Mouse (Mus musculus) stomach, postnatal 0 days (tissue): ENCODE results near the gene Rock2. TPM values are rescaled to one million over a fixed set of nuclear protein-coding genes. Genes with fewer than 3 reads are reported as not detected.

ENCODE experiments used
- ATAC-seq: fragments of 200-750 bp; cut with Nextera tagmentation; 2 replicates; pipeline ENCODE4 v1.8.0; 2017; ENCODE audit not compliant: low FRiP score, low TSS enrichment
- DNase-seq: peaks from one replicate; pipeline ENCODE4 v3.0.0-alpha.2; 2016; ENCODE audit warnings: low spot score
- H3K27ac ChIP-seq: fragments of 300-500 bp; sonication (generic); replicated peaks from 2 replicates; pipeline ENCODE4 v1.5.1; 2014; ENCODE audit warnings: mild to moderate bottlenecking, control low read depth
- H3K27me3 ChIP-seq: fragments of 300-500 bp; sonication (generic); 2 replicates; pipeline ENCODE4 v1.6.1; 2014; ENCODE audit warnings: low read length; ENCODE audit not compliant: control insufficient read depth, insufficient read depth
- H3K36me3 ChIP-seq: fragments of 300-500 bp; sonication (generic); 2 replicates; pipeline ENCODE4 v1.6.1; 2014; ENCODE audit warnings: low read length, mixed read lengths; ENCODE audit not compliant: control insufficient read depth, insufficient read depth
- H3K4me1 ChIP-seq: fragments of 300-500 bp; sonication (generic); replicated peaks from 2 replicates; pipeline ENCODE4 v1.6.1; 2014; ENCODE audit warnings: antibody characterized with exemption; ENCODE audit not compliant: control insufficient read depth, insufficient read depth
- H3K4me2 ChIP-seq: fragments of 300-500 bp; sonication (generic); replicated peaks from 2 replicates; pipeline ENCODE4 v1.6.1; 2014; ENCODE audit warnings: low read depth, mild to moderate bottlenecking, control low read depth, moderate library complexity
- H3K4me3 ChIP-seq: fragments of 300-500 bp; sonication (generic); 2 replicates; pipeline ENCODE4 v1.5.1; 2014; ENCODE audit warnings: low read depth, low read length, control low read depth
- H3K9ac ChIP-seq: fragments of 300-500 bp; sonication (generic); 2 replicates; pipeline ENCODE4 v1.6.1; 2014; ENCODE audit warnings: mild to moderate bottlenecking, low read length, control low read depth, mixed read lengths
- H3K9me3 ChIP-seq: fragments of 300-500 bp; sonication (generic); 2 replicates; pipeline ENCODE4 v1.6.1; 2016; ENCODE audit warnings: low read length; ENCODE audit not compliant: control insufficient read depth
- CTCF ChIP-seq: IDR thresholded peaks from 2 replicates; pipeline ENCODE4 v1.5.1; 2016; ENCODE audit warnings: antibody characterized with exemption, low read depth, mild to moderate bottlenecking, moderate library complexity
- EP300 ChIP-seq: optimal IDR thresholded peaks from 2 replicates; pipeline ENCODE3; 2016; ENCODE audit warnings: antibody characterized with exemption
- WGBS: fragments of 180-500 bp; shearing (Covaris S2); extraction: QIAGEN DNeasy Blood & Tissue Kit; methylation state at CpG from one replicate; pipeline ENCODE4 v1.1.7; 2014; 5-methylcytosine and 5-hydroxymethylcytosine counted together
- polyA plus RNA-seq: library from polyadenylated mRNA; unstranded; fragments of >200 nt; fragmentation: Nextera tagmentation; extraction: Ambion mirVana; gene quantifications from 2 replicates; pipeline ENCODE4 v1.2.1, GENCODE M21; 2015

The Rock2 gene
- polyA plus RNA-seq, 1 experiment from 2014 or later: 13.3 TPM

DNA sequence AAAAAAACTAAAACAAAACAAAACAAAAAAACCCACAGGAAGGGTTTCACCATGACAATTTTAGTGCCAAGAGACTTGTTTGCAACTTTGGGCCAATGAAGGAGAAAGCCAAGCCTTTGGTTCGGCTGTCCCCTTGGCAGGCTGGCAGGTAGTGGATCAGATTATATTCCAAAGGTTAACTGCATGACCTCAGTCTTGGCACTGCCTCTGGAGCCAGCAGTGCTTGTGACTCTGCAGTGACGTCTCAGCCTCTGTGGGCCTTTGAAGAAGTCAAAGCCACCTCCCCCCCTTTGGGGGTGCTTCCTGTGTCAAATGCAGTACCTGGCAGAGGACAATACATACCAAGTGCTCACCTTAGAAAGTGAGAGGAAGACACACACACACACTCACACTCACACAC, 20.6 kb upstream of the Rock2 start:
- Histone ChIP-seq H3K4me2 (no peak overlapping the region), H3K4me3 (no peak overlapping the region), H3K9me3 (no peaks in the 10 kb centered on the region), H3K27me3 (no peaks in the 10 kb centered on the region), H3K27ac (peak overlapping the region; percentile 30; the same call in 1 of the 2 replicates), H3K4me1 (peaks cover 25% of the 10 kb centered on the region), H3K36me3 (no peaks in the 10 kb centered on the region), H3K9ac (no peak overlapping the region)
- ATAC-seq: no peak
- TF ChIP-seq CTCF (no peak), EP300 (no peak)
- 45% methylated on average over 2 of the region's 2 CpGs for WGBS
- DNase-seq: peak; percentile 40

- H3K4me2 ChIP-seq: no peak overlapping the region
- no peak overlapping the region for H3K9ac ChIP-seq
- peaks cover 20% of the 10 kb centered on the region for H3K4me1 ChIP-seq
- peak overlapping the region; percentile 58; the same call in 1 of the 2 replicates for H3K27ac ChIP-seq
- H3K4me3 ChIP-seq: no peak overlapping the region
- H3K9me3 ChIP-seq: no peaks in the 10 kb centered on the region
- TF ChIP-seq EP300 (no peak), CTCF (no peak)
- ATAC-seq (peak; percentile 77), DNase-seq (peak; percentile 62)
- no peaks in the 10 kb centered on the region for H3K36me3 ChIP-seq
- 13% methylated on average over 4 of the region's 4 CpGs for WGBS
- no peaks in the 10 kb centered on the region for H3K27me3 ChIP-seq
Measured at GRCm38 (mm10) chr12:16875269-16875668, 19.4 kb upstream of the Rock2 start.

GRCm38 (mm10) chr12:16875678-16876077, 19.0 kb upstream of the Rock2 start:
- ATAC-seq (no peak), DNase-seq (no peak)
- Histone ChIP-seq H3K9ac (no peak overlapping the region), H3K9me3 (no peaks in the 10 kb centered on the region), H3K36me3 (no peaks in the 10 kb centered on the region), H3K4me1 (peaks cover 17% of the 10 kb centered on the region), H3K4me3 (no peak overlapping the region), H3K4me2 (no peak overlapping the region), H3K27ac (peak overlapping the region; percentile 58; the same call in 1 of the 2 replicates), H3K27me3 (no peaks in the 10 kb centered on the region)
- no peak for TF ChIP-seq CTCF
- no peak for TF ChIP-seq EP300
- WGBS: 21% methylated on average over 7 of the region's 7 CpGs

GRCm38 (mm10) chr12:16876667-16877066, 18.0 kb upstream of the Rock2 start:
- H3K9ac ChIP-seq: no peak overlapping the region
- H3K36me3 ChIP-seq: no peaks in the 10 kb centered on the region
- WGBS: 50% methylated on average over 3 of the region's 3 CpGs
- peak overlapping the region; percentile 58; the same call in 1 of the 2 replicates for H3K27ac ChIP-seq
- no peaks in the 10 kb centered on the region for H3K27me3 ChIP-seq
- H3K4me1 ChIP-seq: peaks cover 17% of the 10 kb centered on the region
- DNase-seq (no peak), ATAC-seq (no peak)
- TF ChIP-seq EP300: no peak
- no peak for TF ChIP-seq CTCF
- no peak overlapping the region for H3K4me2 ChIP-seq
- H3K4me3 ChIP-seq: no peak overlapping the region
- H3K9me3 ChIP-seq: no peaks in the 10 kb centered on the region

DNA sequence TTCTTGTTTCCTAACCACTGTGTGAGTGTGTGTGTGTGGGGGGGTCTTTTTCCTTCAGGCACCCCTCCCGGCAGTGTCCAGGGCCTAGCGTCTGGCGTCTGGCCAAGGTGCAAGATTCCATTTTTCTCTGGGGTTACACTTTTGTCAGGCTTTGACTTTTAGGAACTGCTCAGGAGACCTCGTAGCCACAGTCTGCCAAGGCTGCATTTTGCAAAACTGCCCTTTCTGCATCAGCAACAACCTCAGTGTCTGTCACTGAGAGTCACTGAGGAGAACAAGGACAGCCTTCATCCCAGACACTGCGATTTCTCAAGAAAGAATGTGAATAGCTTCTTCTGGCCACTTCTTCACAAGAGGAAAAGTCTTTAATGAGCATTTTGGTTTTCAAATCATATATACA, 17.6 kb upstream of the Rock2 start:
- TF ChIP-seq EP300: no peak
- ATAC-seq (no peak), DNase-seq (no peak)
- Histone ChIP-seq H3K4me2 (no peak overlapping the region), H3K9ac (no peak overlapping the region), H3K4me1 (peaks cover 17% of the 10 kb centered on the region), H3K36me3 (no peaks in the 10 kb centered on the region), H3K27me3 (no peaks in the 10 kb centered on the region), H3K4me3 (no peak overlapping the region), H3K27ac (peak overlapping the region; percentile 58; the same call in 1 of the 2 replicates), H3K9me3 (no peaks in the 10 kb centered on the region)
- 44% methylated on average over 5 of the region's 5 CpGs for WGBS

- H3K4me3 ChIP-seq: no peak overlapping the region
- peaks cover 17% of the 10 kb centered on the region for H3K4me1 ChIP-seq
- H3K36me3 ChIP-seq: no peaks in the 10 kb centered on the region
- DNase-seq (no peak), ATAC-seq (no peak)
- no peaks in the 10 kb centered on the region for H3K27me3 ChIP-seq
- no peaks in the 10 kb centered on the region for H3K9me3 ChIP-seq
- WGBS: 33% methylated on average over 1 of the region's 1 CpGs
- H3K27ac ChIP-seq: peak overlapping the region; percentile 58; the same call in 1 of the 2 replicates
- no peak overlapping the region for H3K9ac ChIP-seq
- no peak for TF ChIP-seq CTCF
- TF ChIP-seq EP300: no peak
- H3K4me2 ChIP-seq: no peak overlapping the region
Measured at GRCm38 (mm10) chr12:16877679-16878078, 17.0 kb upstream of the Rock2 start.
